Mouse (Mus musculus) heart, embryonic 14.5 days (tissue): ENCODE measurements at regions not wholly inside any gene's neighbourhood (a gene's known extent, or its start where the extent isn't known, plus 50 kb on each side); places are given as distances from the start of the nearest gene placed in this dataset.

Experiments used
- ATAC-seq: fragments of 200-750 bp; cut with Nextera tagmentation; 2 replicates; pipeline ENCODE4 v1.8.0; 2017; ENCODE audit warnings: low read depth, moderate TSS enrichment; ENCODE audit not compliant: insufficient number of reproducible peaks, insufficient read depth, low FRiP score
- H3K27ac ChIP-seq, 2 experiments: fragments of 200-500 bp in 1 of 2; fragments of 300-500 bp in 1 of 2; sonication (generic) in 1 of 2; replicated peaks in 1 of 2; 2 replicates each; pipeline ENCODE4 v1.5.1; 2012 to 2014; ENCODE audit warnings: low read depth in 2 of 2, low read length in 2 of 2, control low read depth in 1 of 2, mild to moderate bottlenecking in 1 of 2, mixed read lengths in 1 of 2; ENCODE audit not compliant: control insufficient read depth in 1 of 2, insufficient read depth in 1 of 2
- H3K27me3 ChIP-seq: fragments of 300-500 bp; sonication (generic); 2 replicates; pipeline ENCODE4 v1.6.1; 2014; ENCODE audit warnings: mild to moderate bottlenecking, low read length, control low read depth; ENCODE audit not compliant: control insufficient read depth, insufficient read depth
- H3K36me3 ChIP-seq: fragments of 300-500 bp; sonication (generic); 2 replicates; pipeline ENCODE4 v1.6.1; 2014; ENCODE audit warnings: mild to moderate bottlenecking, control low read depth, low read length, mixed read lengths; ENCODE audit not compliant: control insufficient read depth, insufficient read depth
- H3K4me1 ChIP-seq, 2 experiments: fragments of 200-500 bp in 1 of 2; fragments of 300-500 bp in 1 of 2; sonication (generic) in 1 of 2; 2 replicates each; pipeline ENCODE4 v1.6.1; 2012 to 2014; ENCODE audit warnings: low read length in 2 of 2, control low read depth in 1 of 2, mixed read lengths in 1 of 2; ENCODE audit not compliant: control insufficient read depth in 2 of 2, insufficient read depth in 2 of 2
- H3K4me2 ChIP-seq: fragments of 300-500 bp; sonication (generic); 2 replicates; pipeline ENCODE4 v1.6.1; 2014; ENCODE audit warnings: mild to moderate bottlenecking, low read length
- H3K4me3 ChIP-seq, 2 experiments: fragments of 200-500 bp in 1 of 2; fragments of 300-500 bp in 1 of 2; sonication (generic) in 1 of 2; 2 replicates each; pipeline ENCODE4 v1.5.1; 2012 to 2014; ENCODE audit warnings: low read length in 2 of 2, mild to moderate bottlenecking in 2 of 2, control low read depth in 1 of 2, low read depth in 1 of 2, moderate library complexity in 1 of 2; ENCODE audit not compliant: control insufficient read depth in 1 of 2, insufficient read depth in 1 of 2
- H3K9ac ChIP-seq: fragments of 300-500 bp; sonication (generic); 2 replicates; pipeline ENCODE4 v1.6.1; 2014; ENCODE audit warnings: mild to moderate bottlenecking, low read length
- H3K9me3 ChIP-seq: fragments of 300-500 bp; sonication (generic); 2 replicates; pipeline ENCODE4 v1.6.1; 2016; ENCODE audit warnings: low read length, control low read depth; ENCODE audit not compliant: control insufficient read depth
- WGBS: fragments of 180-500 bp; shearing (Covaris S2); extraction: QIAGEN DNeasy Blood & Tissue Kit; methylation state at CpG from one replicate; pipeline ENCODE4 v1.1.7; 2014; 5-methylcytosine and 5-hydroxymethylcytosine counted together

GRCm38 (mm10) chr2:133429369-133430062, 122.4 kb upstream of the Bmp2 start:
- no peaks in the 10 kb centered on the region for H3K36me3 ChIP-seq
- no peaks in the 10 kb centered on the region for H3K27me3 ChIP-seq
- H3K9ac ChIP-seq: no peak overlapping the region
- no peak overlapping the region for H3K27ac ChIP-seq
- H3K4me3 ChIP-seq: no peak overlapping the region
- no peak for ATAC-seq
- WGBS: 19% methylated on average over 2 of the region's 2 CpGs
- no peaks in the 10 kb centered on the region for H3K9me3 ChIP-seq
- peaks cover 4% of the 10 kb centered on the region in 2 experiments for H3K4me1 ChIP-seq
- H3K4me2 ChIP-seq: no peak overlapping the region

GRCm38 (mm10) chr2:133430741-133431438, 121.1 kb upstream of the Bmp2 start:
- no peaks in the 10 kb centered on the region for H3K27me3 ChIP-seq
- peaks cover 4% of the 10 kb centered on the region in 2 experiments for H3K4me1 ChIP-seq
- 30% methylated on average over 4 of the region's 4 CpGs for WGBS
- no peaks in the 10 kb centered on the region for H3K36me3 ChIP-seq
- no peak overlapping the region for H3K4me2 ChIP-seq
- H3K4me3 ChIP-seq: no peak overlapping the region
- no peak overlapping the region for H3K27ac ChIP-seq
- H3K9me3 ChIP-seq: no peaks in the 10 kb centered on the region
- ATAC-seq: no peak
- no peak overlapping the region for H3K9ac ChIP-seq

- no peak overlapping the region for H3K4me2 ChIP-seq
- no peak overlapping the region for H3K27ac ChIP-seq
- ATAC-seq: no peak
- no peaks in the 10 kb centered on the region for H3K27me3 ChIP-seq
- no peak overlapping the region for H3K4me3 ChIP-seq
- no peaks in the 10 kb centered on the region for H3K36me3 ChIP-seq
- H3K9ac ChIP-seq: no peak overlapping the region
- 76% methylated on average over 10 of the region's 10 CpGs for WGBS
- peaks cover 4% of the 10 kb centered on the region in 2 experiments for H3K4me1 ChIP-seq
- no peaks in the 10 kb centered on the region for H3K9me3 ChIP-seq
These were observed 119.7 kb upstream of the Bmp2 start for GRCm38 (mm10) chr2:133432141-133432813.

GRCm38 (mm10) chr2:133436913-133437843, 114.8 kb upstream of the Bmp2 start:
- Histone ChIP-seq H3K27me3 (no peaks in the 10 kb centered on the region), H3K9me3 (no peaks in the 10 kb centered on the region), H3K4me1 (no peaks in the 10 kb centered on the region), H3K4me2 (peak overlapping the region; percentile 7; the same call in 1 of the 2 replicates), H3K9ac (no peak overlapping the region), H3K4me3 (no peak overlapping the region), H3K36me3 (no peaks in the 10 kb centered on the region), H3K27ac (no peak overlapping the region)
- no peak for ATAC-seq
- WGBS: 57% methylated on average over 22 of the region's 22 CpGs

GRCm38 (mm10) chr2:133438018-133438417, 113.9 kb upstream of the Bmp2 start:
- no peak overlapping the region for H3K27ac ChIP-seq
- no peak overlapping the region for H3K4me3 ChIP-seq
- no peak overlapping the region for H3K9ac ChIP-seq
- no peak overlapping the region for H3K4me2 ChIP-seq
- H3K9me3 ChIP-seq: no peaks in the 10 kb centered on the region
- WGBS: 67% methylated on average over 3 of the region's 4 CpGs
- no peaks in the 10 kb centered on the region for H3K27me3 ChIP-seq
- H3K36me3 ChIP-seq: no peaks in the 10 kb centered on the region
- H3K4me1 ChIP-seq: no peaks in the 10 kb centered on the region
- no peak for ATAC-seq

GRCm38 (mm10) chr2:133443024-133443423, 108.9 kb upstream of the Bmp2 start:
- Histone ChIP-seq H3K27ac (no peak overlapping the region), H3K27me3 (no peaks in the 10 kb centered on the region), H3K9ac (no peak overlapping the region), H3K4me2 (no peak overlapping the region), H3K9me3 (no peaks in the 10 kb centered on the region), H3K4me1 (no peaks in the 10 kb centered on the region), H3K4me3 (no peak overlapping the region), H3K36me3 (no peaks in the 10 kb centered on the region)
- WGBS: 86% methylated on average over 4 of the region's 4 CpGs
- ATAC-seq: no peak

GRCm38 (mm10) chr2:133443490-133443889, 108.5 kb upstream of the Bmp2 start:
- no peak overlapping the region for H3K9ac ChIP-seq
- H3K4me1 ChIP-seq: no peaks in the 10 kb centered on the region
- H3K36me3 ChIP-seq: no peaks in the 10 kb centered on the region
- no peaks in the 10 kb centered on the region for H3K9me3 ChIP-seq
- H3K27me3 ChIP-seq: no peaks in the 10 kb centered on the region
- no peak overlapping the region for H3K27ac ChIP-seq
- 72% methylated on average over 2 of the region's 2 CpGs for WGBS
- ATAC-seq: no peak
- H3K4me3 ChIP-seq: no peak overlapping the region
- no peak overlapping the region for H3K4me2 ChIP-seq
